Mouse (Mus musculus): ENCODE results near the gene 5330417C22Rik.

GRCm38 (mm10) chr3:108451969-108452368 lies 84.4 kb downstream of the 5330417C22Rik start:
- no peak for TF ChIP-seq CTCF (IDR thresholded peaks at IDR 0.05; ENCODE audit: borderline replicate concordance, control insufficient read depth, extremely low read depth, insufficient read depth, low read length, poor library complexity)
- no peak for TF ChIP-seq POLR2A (IDR thresholded peaks at IDR 0.05; ENCODE audit: control insufficient read depth, extremely low read depth, insufficient read depth, low read length, poor library complexity)
